Mouse (Mus musculus): ENCODE measurements around the gene Cacnb2. TPM values are rescaled to one million over a fixed set of nuclear protein-coding genes. Genes with fewer than 3 reads are reported as not detected.

Gene Cacnb2
- total and polyA plus RNA-seq, 3 experiments = 32.7 to 77.9 (median 72.2) TPM

GRCm38 (mm10) chr2:14703676-14704075, 100.8 kb downstream of the Cacnb2 start:
- DNase-seq = no peak
- H3K4me3 ChIP-seq = no peak overlapping the region
- no peaks in the 10 kb centered on the region for H3K27me3 ChIP-seq (ENCODE audit: control insufficient read depth, insufficient read depth, low read length)
- no peak overlapping the region for H3K9ac ChIP-seq (ENCODE audit: low read depth, low read length)
- WGBS = 86% methylated on average over 4 of the region's 4 CpGs
- H3K36me3 ChIP-seq (ENCODE audit: control insufficient read depth, insufficient read depth, low read length) = no peaks in the 10 kb centered on the region
- intact Hi-C loops (cut with DNase I) = loop anchor here (5.0 to 10.0 kb wide), 3 partner anchors 396 to 656 kb away; no protein-coding TSS in a partner anchor
- TF ChIP-seq CTCF (IDR thresholded peaks at IDR 0.05) (no peak), EP300 (IDR thresholded peaks at IDR 0.05; ENCODE audit: insufficient read depth, low read depth, low read length) (no peak), POLR2A (IDR thresholded peaks at IDR 0.05; ENCODE audit: insufficient read depth, low read depth, low read length) (no peak)
- H3K27ac ChIP-seq = no peak overlapping the region
- H3K79me2 ChIP-seq (replicated peaks; ENCODE audit: control insufficient read depth, insufficient read depth, low read length) = no peaks in the 10 kb centered on the region
- H3K4me1 ChIP-seq (ENCODE audit: control insufficient read depth, insufficient read depth, low read length) = no peaks in the 10 kb centered on the region

- H3K4me1 ChIP-seq (ENCODE audit: control insufficient read depth, insufficient read depth, low read length) = no peaks in the 10 kb centered on the region
- no peak overlapping the region for H3K27ac ChIP-seq
- no peak overlapping the region for H3K4me3 ChIP-seq
- no peaks in the 10 kb centered on the region for H3K36me3 ChIP-seq (ENCODE audit: control insufficient read depth, insufficient read depth, low read length)
- H3K27me3 ChIP-seq (ENCODE audit: control insufficient read depth, insufficient read depth, low read length) = no peaks in the 10 kb centered on the region
- no peak overlapping the region for H3K9ac ChIP-seq (ENCODE audit: low read depth, low read length)
- H3K79me2 ChIP-seq (replicated peaks; ENCODE audit: control insufficient read depth, insufficient read depth, low read length) = no peaks in the 10 kb centered on the region; the same call in 1 of the 2 replicates
- DNase-seq = no peak
- 62% methylated on average over 8 of the region's 8 CpGs for WGBS
- intact Hi-C loops (cut with DNase I) = no loop called here
- TF ChIP-seq CTCF (IDR thresholded peaks at IDR 0.05) (no peak), POLR2A (IDR thresholded peaks at IDR 0.05; ENCODE audit: insufficient read depth, low read depth, low read length) (no peak), EP300 (IDR thresholded peaks at IDR 0.05; ENCODE audit: insufficient read depth, low read depth, low read length) (no peak)
Observed at GRCm38 (mm10) chr2:14710247-14710646, 107.4 kb downstream of the Cacnb2 start.

- no peak for DNase-seq
- no peak overlapping the region for H3K27ac ChIP-seq
- TF ChIP-seq CTCF (IDR thresholded peaks at IDR 0.05) = peak; percentile 70
- no peak for TF ChIP-seq EP300 (IDR thresholded peaks at IDR 0.05; ENCODE audit: insufficient read depth, low read depth, low read length)
- TF ChIP-seq POLR2A (IDR thresholded peaks at IDR 0.05; ENCODE audit: insufficient read depth, low read depth, low read length) = no peak
- no peak overlapping the region for H3K4me3 ChIP-seq
- intact Hi-C loops (cut with DNase I) = no loop called here
- H3K4me1 ChIP-seq (ENCODE audit: control insufficient read depth, insufficient read depth, low read length) = peaks cover 2% of the 10 kb centered on the region; the same call in 1 of the 2 replicates
- no peaks in the 10 kb centered on the region; the same call in 1 of the 2 replicates for H3K79me2 ChIP-seq (replicated peaks; ENCODE audit: control insufficient read depth, insufficient read depth, low read length)
- H3K36me3 ChIP-seq (ENCODE audit: control insufficient read depth, insufficient read depth, low read length) = no peaks in the 10 kb centered on the region
- no peak overlapping the region for H3K9ac ChIP-seq (ENCODE audit: low read depth, low read length)
- H3K27me3 ChIP-seq (ENCODE audit: control insufficient read depth, insufficient read depth, low read length) = no peaks in the 10 kb centered on the region
- WGBS = 82% methylated on average over 2 of the region's 2 CpGs
Observed at GRCm38 (mm10) chr2:14711751-14712150, 108.9 kb downstream of the Cacnb2 start.

- TF ChIP-seq CTCF (IDR thresholded peaks at IDR 0.05) = no peak
- TF ChIP-seq EP300 (IDR thresholded peaks at IDR 0.05; ENCODE audit: insufficient read depth, low read depth, low read length) = no peak
- TF ChIP-seq POLR2A (IDR thresholded peaks at IDR 0.05; ENCODE audit: insufficient read depth, low read depth, low read length) = no peak
- Histone ChIP-seq H3K4me3 (no peak overlapping the region), H3K27me3 (ENCODE audit: control insufficient read depth, insufficient read depth, low read length) (no peaks in the 10 kb centered on the region), H3K79me2 (replicated peaks; ENCODE audit: control insufficient read depth, insufficient read depth, low read length) (no peaks in the 10 kb centered on the region; the same call in 1 of the 2 replicates), H3K27ac (no peak overlapping the region), H3K36me3 (ENCODE audit: control insufficient read depth, insufficient read depth, low read length) (no peaks in the 10 kb centered on the region), H3K9ac (ENCODE audit: low read depth, low read length) (no peak overlapping the region), H3K4me1 (ENCODE audit: control insufficient read depth, insufficient read depth, low read length) (peaks cover 2% of the 10 kb centered on the region; the same call in 1 of the 2 replicates)
- intact Hi-C loops (cut with DNase I) = no loop called here
- DNase-seq = no peak
- 78% methylated on average over 3 of the region's 3 CpGs for WGBS
Observed at GRCm38 (mm10) chr2:14713049-14713448, 110.2 kb downstream of the Cacnb2 start.

GRCm38 (mm10) chr2:14716666-14717065, 113.8 kb downstream of the Cacnb2 start:
- Histone ChIP-seq H3K4me3 (no peak overlapping the region), H3K36me3 (ENCODE audit: control insufficient read depth, insufficient read depth, low read length) (no peaks in the 10 kb centered on the region), H3K4me1 (ENCODE audit: control insufficient read depth, insufficient read depth, low read length) (peaks cover 4% of the 10 kb centered on the region; the same call in 1 of the 2 replicates), H3K9ac (ENCODE audit: low read depth, low read length) (no peak overlapping the region), H3K27me3 (ENCODE audit: control insufficient read depth, insufficient read depth, low read length) (no peaks in the 10 kb centered on the region), H3K79me2 (replicated peaks; ENCODE audit: control insufficient read depth, insufficient read depth, low read length) (no peaks in the 10 kb centered on the region), H3K27ac (no peak overlapping the region)
- 64% methylated on average over 1 of the region's 1 CpGs for WGBS
- TF ChIP-seq CTCF (IDR thresholded peaks at IDR 0.05) = no peak
- no peak for TF ChIP-seq EP300 (IDR thresholded peaks at IDR 0.05; ENCODE audit: insufficient read depth, low read depth, low read length)
- TF ChIP-seq POLR2A (IDR thresholded peaks at IDR 0.05; ENCODE audit: insufficient read depth, low read depth, low read length) = no peak
- intact Hi-C loops (cut with DNase I) = no loop called here
- DNase-seq = no peak

- WGBS = 71% methylated on average over 9 of the region's 9 CpGs
- Histone ChIP-seq H3K27me3 (ENCODE audit: control insufficient read depth, insufficient read depth, low read length) (no peaks in the 10 kb centered on the region), H3K9ac (ENCODE audit: low read depth, low read length) (no peak overlapping the region), H3K27ac (no peak overlapping the region), H3K36me3 (ENCODE audit: control insufficient read depth, insufficient read depth, low read length) (no peaks in the 10 kb centered on the region), H3K4me1 (ENCODE audit: control insufficient read depth, insufficient read depth, low read length) (peaks cover 4% of the 10 kb centered on the region; the same call in 1 of the 2 replicates), H3K4me3 (no peak overlapping the region), H3K79me2 (replicated peaks; ENCODE audit: control insufficient read depth, insufficient read depth, low read length) (no peaks in the 10 kb centered on the region)
- intact Hi-C loops (cut with DNase I) = no loop called here
- no peak for TF ChIP-seq POLR2A (IDR thresholded peaks at IDR 0.05; ENCODE audit: insufficient read depth, low read depth, low read length)
- no peak for TF ChIP-seq CTCF (IDR thresholded peaks at IDR 0.05)
- no peak for TF ChIP-seq EP300 (IDR thresholded peaks at IDR 0.05; ENCODE audit: insufficient read depth, low read depth, low read length)
- DNase-seq = no peak
Observed at GRCm38 (mm10) chr2:14719119-14719718, 116.3 kb downstream of the Cacnb2 start.
